Mouse (Mus musculus): ENCODE data around the gene Cacnb1.
A peak's percentile ranks its signal among the peaks of the same experiment; 100 is the strongest.

Cacnb1 gene

DNA sequence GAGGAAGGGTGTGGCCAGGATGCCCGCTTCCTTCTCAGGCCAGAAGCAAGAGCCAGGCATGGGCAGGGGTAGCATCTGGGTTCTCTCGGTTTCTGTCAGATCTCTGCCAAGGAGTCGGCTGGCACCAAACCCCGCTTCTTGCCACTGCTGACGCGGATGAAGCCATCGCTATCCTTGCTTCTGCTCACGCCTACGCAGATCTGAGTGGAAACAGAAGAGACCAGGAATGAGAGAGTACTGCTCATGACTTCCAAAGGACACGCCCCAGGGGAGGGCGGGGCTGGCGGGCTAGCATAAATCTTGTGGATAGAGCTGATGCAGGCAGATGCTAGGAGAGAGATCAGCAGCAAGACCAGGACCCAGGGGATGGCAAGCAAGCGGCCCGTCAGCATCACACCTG lies 15.0 kb upstream of the Cacnb1 start:
- no peak for DNase-seq

DNA sequence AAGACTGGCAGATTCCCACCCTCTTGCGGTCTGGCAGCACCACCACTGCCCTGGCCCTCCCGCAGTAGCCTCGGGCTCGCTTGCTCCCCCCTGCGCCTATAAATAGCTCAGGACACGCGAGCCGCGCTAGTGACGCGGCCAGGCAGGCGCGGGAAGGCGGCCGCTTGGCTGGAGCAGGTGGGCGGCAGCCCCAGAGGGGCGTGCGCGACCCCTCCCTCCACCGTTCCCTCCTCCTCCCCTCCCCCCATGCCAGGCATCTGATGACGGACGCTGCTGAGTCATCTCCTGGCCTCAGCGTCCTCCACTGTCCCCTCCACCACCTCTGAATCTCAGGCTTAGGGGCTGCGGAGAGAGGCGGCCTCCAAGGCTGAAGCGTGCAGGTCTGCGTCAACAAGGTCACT lies 13.1 kb upstream of the Cacnb1 start:
- peak; percentile 32 for DNase-seq

DNA sequence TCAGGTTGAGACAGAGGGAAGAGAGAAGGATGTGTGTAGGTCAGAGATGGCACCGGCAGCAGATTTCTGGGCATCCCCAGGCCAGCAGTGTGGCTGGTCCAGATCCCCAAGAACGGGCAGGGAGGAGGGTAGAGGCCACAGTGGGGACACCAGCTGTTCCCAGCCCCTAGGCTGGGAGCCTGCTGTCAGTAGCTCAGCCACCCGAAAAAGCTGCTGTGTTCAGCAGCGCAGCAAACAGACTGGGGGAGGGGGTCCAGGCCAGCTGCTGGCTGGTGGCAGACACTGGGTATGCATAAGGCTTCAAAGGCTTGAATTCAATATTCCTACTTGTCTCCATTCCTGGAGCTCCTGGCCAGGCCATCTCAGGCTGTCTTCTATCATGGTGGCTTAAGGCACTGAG lies 12.0 kb upstream of the Cacnb1 start:
- DNase-seq, result no peak

DNA sequence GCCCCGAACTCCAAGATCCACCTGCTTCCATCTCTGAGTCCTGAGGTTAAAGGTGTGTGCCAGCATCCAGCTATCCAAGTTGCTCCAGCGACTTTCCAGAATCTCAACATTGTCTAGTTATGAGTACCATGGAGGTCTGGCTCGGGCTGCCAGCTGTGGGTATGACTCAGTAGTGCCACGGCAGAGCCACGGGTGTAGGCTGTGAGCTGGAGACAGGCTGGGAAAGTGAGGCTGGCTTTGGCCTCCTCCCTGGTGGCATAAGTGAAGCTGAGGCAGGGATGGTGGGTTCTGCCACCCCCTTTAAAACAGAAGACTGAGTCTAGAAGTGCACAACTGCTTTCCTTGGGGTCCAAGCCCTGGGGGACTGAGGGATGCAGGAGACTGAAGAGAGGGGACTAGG lies 11.2 kb upstream of the Cacnb1 start:
- DNase-seq, result no peak

DNA sequence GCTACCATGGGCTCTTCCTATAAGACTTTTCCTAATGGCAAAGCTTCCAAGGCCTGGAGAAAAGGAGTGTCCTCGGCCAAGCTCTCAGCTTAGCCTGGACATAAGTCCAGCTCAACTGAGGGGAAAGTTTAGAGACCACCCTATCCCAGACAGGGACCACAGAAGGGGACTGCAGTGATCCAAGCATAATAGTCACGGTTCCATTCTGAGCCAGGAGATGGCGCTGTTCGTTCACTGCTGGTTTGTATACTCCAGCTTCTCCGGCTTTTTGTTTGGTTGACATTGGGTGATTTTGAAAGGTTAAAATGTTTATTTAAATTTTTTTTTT lies 8.6 kb upstream of the Cacnb1 start:
- DNase-seq, result peak; percentile 82

DNA sequence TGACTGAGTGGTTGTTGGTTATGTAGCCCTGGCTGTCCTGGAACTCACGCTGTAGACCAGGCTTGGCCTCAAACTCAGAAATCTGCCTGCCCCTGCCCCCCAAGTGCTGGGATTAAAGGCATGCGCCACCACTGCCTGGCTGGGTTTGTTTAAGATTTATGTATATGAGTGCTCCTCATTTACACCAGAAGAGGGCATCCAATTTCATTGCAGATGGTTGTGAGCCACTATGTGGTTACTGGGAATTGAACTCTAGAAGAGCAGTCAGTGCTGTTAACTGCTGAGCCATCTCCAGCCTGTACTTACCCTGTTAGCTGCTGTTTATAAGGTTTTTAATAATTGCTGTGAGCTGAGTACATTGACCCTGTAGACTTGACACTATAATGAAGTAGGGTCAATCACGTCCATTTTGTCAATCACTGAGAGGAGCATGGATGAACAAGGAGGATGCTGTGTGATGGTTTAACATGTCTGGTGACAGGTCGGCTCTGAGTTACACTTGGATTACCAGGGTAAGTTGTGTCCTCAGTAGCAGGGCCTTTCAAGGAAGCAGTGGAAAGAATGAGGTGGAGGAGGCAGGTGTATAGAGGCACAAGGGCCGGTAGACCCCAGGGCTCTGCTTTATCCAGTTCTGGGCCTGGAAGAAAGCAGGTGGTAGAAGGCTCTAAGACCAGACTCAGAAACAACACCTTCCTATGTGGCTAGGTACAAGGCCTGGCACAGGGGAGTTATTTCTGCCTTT lies 8.0 kb upstream of the Cacnb1 start:
- no peak for DNase-seq

DNA sequence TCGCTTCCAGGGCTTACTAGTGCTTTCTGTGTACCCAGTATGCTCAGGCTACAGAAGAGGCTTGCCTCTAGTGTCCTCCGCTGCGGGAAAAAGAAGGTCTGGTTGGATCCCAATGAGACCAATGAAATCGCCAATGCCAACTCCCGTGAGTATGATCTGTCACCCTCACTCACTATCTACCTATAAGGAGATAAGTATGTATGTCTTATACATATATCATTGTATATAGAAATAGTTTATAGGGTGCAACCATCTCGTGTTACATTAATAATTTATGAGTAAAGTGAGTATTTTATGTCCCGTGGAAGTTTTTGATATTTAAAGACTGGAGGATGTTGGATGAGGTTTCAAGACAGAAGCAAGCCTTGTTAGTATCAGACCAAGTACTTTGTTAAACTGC lies 5.0 kb upstream of the Cacnb1 start:
- DNase-seq, result no peak

DNA sequence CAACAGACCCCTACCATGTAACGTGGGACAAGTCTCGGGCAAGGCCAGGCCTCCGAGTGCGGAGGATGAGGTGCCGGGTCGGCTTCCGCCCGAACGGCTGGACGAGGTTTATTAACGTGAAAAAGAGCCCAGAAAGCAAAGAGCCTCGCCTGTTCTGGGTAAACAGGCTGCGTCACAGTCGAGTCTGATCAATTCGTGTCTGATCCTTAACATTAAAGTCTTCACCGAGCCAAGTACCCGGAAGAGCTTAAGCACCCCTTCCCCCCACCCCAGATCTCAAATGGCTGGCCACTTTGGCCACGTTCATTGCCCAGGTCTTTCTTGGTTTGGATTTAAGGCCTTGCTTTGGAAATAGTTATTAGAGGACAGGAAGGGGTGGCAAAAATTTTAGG lies 4.5 kb upstream of the Cacnb1 start:
- DNase-seq, result no peak

DNA sequence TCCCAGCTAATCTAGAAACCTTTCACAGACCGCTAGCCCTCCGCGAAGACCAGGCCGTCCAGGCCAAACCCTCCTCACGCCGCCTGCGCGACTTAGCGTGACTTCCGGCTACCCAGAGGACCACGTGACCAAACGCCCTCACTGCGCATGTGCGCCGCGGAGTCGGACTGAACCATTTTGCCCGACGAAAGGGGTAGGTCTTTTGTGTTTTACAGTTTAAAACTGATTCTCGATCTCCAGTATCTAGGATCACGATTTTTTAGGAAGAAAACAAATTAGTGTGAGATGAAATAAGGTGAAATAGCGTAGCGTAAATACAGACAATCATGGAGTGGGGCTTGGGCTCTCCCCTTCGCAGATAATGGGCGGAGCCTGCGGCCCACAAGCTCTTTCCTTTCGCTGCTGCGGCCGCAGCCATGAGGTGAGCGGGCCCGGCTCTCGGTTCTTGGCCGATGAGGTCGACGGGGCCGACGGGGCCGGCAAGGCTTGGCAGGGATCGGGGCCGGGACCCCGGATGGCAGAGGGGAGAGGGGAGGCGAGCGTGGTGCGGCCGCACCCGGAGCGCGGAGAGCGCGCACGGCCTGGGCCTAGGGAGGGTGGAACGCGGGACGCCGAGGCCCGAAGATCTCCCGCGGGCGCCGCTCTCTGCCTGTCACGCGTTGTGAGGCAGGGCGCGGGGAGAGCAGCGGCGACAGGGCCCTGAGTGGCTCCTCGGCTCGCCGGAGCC lies 3.9 kb upstream of the Cacnb1 start, which contains the start of gene Rpl19:
Rpl19 (plus strand) TSS at position 141 of the 727 bp plus-strand sequence.
- DNase-seq, result peak; percentile 95

DNA sequence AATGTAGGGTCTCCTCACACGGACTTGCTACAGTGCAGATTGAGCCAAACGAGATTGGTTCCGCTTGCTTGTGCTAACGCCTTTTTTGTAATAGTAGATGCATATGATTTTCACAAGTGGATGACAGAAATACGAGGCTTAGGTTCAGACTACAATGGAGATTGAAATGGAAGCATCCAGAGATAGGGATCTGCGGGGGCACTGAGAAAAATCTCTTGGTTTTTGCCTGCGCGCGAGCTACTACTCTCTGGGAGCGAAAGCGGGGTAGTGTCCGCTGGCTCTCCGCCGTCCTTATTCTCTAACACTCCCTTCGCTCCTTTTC lies 3.4 kb upstream of the Cacnb1 start:
- no peak for DNase-seq

DNA sequence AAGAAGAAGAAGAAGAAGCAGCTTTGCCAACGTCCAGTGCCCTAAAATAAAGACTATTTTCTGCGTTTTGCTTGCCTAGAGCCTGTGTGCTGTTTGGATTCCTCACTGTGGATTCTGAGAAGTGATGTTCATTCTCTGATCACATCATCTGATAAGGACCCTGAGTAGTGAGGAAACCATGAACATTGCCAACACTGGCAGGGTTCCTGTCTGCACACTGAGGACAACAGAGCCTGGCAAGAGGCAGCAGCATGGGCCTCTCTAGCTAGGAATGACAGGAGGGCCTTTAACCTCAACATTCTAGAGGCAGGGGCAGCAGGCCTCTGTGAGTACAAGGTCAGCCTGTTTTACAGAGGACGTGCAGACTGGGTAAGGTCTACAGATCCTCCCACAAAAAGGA lies 1.7 kb upstream of the Cacnb1 start:
- no peak for DNase-seq

DNA sequence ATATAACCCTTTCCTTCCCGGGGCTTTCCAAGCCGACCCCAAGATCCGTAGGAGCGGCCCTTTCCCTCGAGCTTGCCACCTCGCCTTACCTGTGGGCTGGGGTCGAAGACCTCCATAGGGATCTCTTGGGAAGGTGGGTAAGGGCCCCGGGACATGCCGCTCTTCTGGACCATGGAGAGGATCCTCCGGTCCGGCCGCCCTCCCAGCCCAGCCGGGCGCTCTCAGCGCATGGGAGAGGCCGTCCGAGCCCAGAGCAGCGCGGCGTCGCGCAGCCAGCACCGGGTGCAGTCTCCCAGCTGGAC lies 630 bp downstream of the Cacnb1 start:
- no peak for DNase-seq

DNA sequence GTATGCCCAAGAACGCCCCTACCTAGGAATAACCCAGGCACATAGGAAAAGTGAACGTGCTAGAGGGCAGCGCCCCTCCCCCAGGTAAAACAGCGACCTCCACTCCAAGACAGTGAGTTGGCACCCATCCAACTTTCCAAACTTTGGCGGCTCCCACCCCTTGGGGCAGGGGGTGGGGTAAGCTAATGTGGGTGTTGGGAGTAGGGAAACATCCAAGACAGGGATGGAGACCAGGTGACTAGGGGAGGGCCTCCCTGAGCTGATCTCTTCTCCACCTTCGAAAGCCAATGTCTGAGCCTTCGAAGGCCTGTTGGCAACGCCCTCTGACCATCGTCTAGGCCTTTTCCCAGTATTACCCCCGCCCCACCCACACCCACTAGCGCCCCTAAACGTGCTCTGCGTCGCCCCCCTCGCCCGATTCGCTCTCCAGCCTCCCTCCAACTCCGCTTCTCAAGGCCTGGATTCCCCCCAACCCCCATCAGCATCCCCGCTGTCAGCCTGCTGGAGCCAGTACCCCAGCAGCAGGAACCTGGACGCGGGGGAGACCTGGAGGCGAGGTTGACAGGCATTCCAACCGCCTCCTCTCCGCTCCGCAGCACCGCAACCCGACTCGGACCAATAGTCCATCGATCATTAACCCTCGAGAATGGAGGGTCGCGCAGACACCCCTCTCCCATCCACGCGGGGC lies 1.1 kb downstream of the Cacnb1 start:
- DNase-seq, result peak; percentile 31

DNA sequence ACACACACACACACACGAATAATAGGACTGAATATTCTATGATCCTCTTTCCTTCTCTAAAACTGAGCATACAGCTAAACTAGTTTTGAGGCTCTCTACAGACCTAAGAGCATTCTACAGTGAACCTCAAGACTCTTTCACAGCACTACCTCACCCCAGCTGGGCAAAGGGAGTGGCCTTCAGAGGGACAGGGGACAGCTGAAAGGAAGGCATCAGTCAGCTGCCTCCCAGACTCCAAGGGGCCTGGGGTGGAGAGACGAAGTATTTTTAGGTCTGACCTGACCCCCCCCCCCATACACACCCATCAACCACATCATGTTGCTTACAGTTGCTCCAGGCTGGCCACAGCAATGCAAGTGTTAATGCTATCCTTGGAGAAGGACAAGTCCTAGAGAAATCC lies 1.7 kb downstream of the Cacnb1 start:
- no peak for DNase-seq

DNA sequence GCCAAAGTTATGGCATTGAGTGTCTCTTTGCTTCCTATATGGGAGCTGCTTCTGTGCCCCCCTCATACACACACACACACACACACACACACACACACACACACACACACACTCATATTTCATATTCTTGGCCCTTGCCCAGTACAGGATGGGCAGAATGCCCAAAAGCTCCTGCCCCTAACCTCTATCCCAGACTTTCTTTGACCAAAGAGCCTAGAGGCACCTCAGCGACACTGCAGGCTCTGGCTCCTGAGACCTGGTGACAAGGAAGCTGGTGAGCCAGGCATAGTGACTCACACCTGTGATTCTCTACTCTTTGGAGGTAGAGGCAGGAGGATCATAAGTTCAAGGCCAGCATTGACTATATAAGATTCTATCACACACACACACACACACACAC lies 2.1 kb downstream of the Cacnb1 start:
- DNase-seq, result no peak

DNA sequence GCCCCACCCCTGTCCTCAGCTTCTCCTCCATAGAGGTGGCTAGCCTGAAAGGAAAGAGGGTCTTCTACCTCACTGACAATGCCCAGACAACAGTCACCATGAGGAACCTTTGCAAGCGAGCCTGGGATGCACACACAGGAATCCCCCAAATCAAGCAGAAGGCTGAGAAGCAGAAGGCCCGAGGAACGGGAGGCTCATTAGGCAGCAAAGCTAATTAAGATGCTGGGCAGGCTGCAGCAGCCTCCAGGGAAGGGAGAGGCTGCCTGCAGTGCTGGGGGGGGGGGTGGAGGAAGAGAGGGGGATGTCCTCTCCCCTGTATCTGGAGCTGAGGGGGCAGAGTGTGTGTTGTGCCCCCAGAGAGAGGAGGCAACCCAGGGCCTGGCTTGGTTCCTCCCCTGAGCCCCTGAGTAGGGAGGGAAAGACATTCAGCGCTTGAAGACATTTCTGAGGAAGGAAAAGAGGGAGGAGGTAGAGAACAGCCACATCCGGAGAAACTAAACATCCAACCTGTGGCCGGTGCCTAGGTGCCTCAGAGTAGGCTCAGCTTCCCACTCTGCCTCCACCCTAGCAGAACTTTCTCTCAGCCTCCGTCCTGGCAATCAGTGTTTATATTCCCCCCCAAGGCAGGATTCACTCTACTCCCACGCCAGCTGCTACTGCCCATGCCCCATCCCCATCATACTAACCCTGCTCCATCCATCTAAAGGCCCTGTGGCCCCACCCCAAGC lies 2.8 kb downstream of the Cacnb1 start:
- DNase-seq, result no peak

DNA sequence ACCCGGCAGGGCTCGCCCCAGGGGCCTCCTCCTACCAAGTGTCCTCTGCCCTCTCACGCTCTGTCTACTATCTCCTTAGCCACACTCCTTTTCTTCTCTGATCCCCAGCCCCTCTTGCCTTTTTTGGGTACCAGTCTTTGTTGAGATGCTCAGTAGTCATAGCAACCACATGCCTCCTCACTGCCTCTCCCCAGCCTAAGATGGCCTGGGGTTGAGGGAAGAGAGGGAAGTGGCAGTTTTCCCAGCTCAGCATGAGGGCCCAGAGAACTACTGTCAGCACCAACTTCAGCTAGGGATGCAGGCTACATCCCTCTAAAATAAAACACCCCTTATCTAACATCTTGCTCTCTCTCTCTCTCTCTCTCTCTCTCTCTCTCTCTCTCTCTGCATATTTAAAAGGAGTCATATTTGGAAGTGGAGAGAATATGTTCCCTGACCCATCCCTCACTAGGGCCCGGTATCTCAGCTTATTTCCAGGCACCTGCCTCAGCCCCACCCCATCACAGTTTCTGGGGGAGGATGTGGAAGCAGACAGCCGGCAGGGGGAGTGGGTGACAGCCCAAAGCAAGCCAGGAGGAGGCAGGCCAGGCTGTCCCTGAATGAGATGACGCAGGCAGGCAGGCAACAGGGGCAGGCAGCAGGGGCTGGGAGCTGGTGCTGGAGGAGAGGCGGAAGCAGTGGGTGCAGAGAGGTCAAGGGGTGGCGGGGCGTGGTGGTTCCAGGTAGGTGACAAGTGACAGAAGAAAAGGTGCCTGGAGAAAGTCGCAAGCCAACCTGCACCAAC lies 3.8 kb downstream of the Cacnb1 start:
- DNase-seq, result peak; percentile 29

DNA sequence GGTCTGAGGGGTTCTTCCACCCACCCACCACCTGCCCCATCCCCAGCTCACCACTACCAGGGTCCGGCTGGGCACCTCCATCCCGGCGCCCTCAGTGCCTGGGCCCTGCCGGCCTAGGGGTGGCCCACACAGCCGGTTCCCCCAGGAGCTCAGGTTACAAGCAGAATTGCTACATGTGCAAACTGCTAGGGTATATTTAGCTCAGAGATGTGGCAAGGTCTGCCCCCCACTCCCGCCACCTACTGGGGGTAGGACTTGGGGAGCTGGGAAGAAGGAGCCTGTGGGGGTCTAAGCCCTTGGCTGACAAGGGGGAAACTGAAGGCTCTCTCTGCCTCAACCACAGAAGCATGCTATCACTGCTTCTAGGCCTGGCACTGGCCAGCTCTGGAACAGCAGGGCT lies 4.6 kb downstream of the Cacnb1 start:
- no peak for DNase-seq

DNA sequence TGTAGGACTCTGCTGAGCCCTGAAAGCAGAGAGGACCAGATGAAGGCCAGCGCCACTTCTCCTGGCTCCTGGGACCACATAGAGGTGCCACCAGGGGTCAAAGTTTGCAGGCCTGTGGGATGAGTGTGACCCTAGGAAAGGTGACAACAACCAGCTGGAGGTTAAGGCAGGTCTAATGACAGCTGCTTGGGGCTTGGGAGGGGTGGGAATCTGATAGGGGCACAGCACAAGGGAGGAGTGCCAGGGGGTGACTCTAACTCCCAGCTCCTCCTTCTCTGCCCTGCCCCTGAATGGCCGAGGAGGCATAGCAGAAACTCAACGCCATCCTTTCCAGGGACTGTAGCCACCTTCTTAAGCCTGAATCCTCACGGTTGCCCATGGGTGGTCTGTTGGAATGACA lies 6.0 kb downstream of the Cacnb1 start:
- DNase-seq, result no peak

DNA sequence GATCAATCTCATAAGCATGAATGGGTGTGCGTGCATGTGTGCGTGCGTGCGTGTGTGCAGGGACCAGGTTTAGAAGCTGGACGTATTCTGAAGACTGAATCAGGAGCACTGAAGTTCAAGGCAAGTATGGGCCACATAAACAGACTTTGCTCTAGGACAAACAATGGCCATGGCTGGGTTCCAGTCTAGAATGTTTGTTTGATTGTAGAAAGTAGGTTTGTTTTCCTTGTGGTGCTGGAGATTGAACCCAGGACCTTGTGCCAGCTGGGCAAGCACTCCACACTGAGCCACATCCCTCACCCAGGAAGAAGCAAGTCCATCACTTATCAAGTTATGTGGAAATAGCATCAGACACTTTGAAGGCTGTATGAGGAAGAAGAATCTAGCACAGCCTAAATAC lies 6.7 kb downstream of the Cacnb1 start:
- DNase-seq, result no peak

DNA sequence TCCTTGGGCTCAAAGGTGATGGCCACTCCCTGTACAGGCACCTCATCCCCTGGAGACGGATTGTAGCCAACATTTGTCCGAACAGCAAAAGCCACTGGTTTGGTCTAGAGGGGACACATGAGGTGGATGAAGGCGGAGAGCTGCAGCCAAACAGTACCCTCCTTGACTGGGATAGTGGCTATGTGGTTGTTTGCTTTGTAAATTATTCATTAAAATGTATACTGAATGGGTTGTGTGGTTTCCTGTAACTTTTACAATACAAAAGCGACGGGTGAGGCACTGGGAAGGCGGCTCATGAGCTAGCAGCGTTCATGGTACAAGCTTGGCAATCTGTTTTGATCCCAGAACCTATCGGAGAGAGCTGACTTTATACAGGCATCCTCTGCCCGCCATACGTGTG lies 10.0 kb downstream of the Cacnb1 start:
- no peak for DNase-seq

DNA sequence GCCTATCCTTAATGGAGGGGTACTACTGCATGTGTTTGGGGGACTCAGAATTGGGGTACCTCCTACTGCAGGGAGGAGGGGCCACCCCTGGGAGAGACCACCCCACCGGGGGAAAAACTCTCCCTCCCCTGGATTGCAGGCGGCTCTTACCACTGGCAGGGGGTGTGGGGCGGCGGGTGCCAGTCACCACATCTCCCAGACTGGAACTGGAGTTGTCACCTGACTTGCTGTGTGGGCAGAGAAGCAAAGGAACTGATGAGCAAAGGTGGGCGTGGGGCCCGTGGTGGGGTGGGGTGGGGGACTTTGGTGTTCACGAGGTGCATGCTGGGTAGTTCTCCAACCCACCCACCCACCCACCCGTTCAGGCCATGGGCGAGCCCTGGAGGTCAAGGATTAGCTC lies 11.1 kb downstream of the Cacnb1 start:
- no peak for DNase-seq

DNA sequence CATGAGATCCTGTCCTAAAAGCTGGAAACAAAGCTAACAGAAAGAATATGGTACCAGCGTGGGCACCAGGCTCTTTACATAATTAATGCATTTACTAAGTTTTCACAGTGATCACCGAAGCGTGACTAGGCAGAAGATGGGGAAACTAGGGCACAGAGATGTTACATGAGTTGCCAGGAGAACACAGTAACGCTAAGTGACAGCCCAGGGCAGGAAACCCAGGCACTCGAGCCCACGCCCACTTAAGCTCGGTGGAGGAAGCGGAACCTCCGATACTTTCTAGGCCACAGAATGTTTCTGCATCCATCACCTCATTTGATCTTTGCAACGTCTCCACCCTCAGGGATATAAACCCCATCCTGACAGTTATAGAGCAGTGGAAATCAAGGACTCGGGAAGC lies 14.7 kb downstream of the Cacnb1 start:
- DNase-seq, result no peak
